Mouse (Mus musculus) midbrain, embryonic 15.5 days (tissue): ENCODE measurements around the gene Xirp1. TPM values are rescaled to one million over a fixed set of nuclear protein-coding genes. Genes with fewer than 3 reads are reported as not detected.

ENCODE experiments used
- ATAC-seq: fragments of 200-750 bp; cut with Nextera tagmentation; replicated peaks from 2 replicates; pipeline ENCODE4 v1.8.0; 2017; ENCODE audit warnings: moderate TSS enrichment
- H3K27ac ChIP-seq: fragments of 300-500 bp; sonication (generic); 2 replicates; pipeline ENCODE4 v1.5.1; 2015; ENCODE audit warnings: mild to moderate bottlenecking, inconsistent platforms
- H3K27me3 ChIP-seq: fragments of 300-500 bp; sonication (generic); replicated peaks from 2 replicates; pipeline ENCODE4 v1.6.1; 2015; ENCODE audit warnings: inconsistent platforms
- H3K36me3 ChIP-seq: fragments of 300-500 bp; sonication (generic); replicated peaks from 2 replicates; pipeline ENCODE4 v1.6.1; 2015; ENCODE audit warnings: inconsistent platforms
- H3K4me1 ChIP-seq: fragments of 300-500 bp; sonication (generic); 2 replicates; pipeline ENCODE4 v1.6.1; 2015; ENCODE audit warnings: inconsistent platforms
- H3K4me2 ChIP-seq: fragments of 300-500 bp; sonication (generic); 2 replicates; pipeline ENCODE4 v1.6.1; 2015; ENCODE audit warnings: inconsistent platforms, mild to moderate bottlenecking, moderate library complexity
- H3K4me3 ChIP-seq: fragments of 300-500 bp; sonication (generic); 2 replicates; pipeline ENCODE4 v1.5.1; 2015; ENCODE audit warnings: mild to moderate bottlenecking, inconsistent platforms
- H3K9ac ChIP-seq: fragments of 300-500 bp; sonication (generic); 2 replicates; pipeline ENCODE4 v1.6.1; 2015; ENCODE audit warnings: mild to moderate bottlenecking, inconsistent platforms
- H3K9me3 ChIP-seq: fragments of 300-500 bp; sonication (generic); 2 replicates; pipeline ENCODE4 v1.6.1; 2016; ENCODE audit warnings: inconsistent platforms
- WGBS: fragments of 180-500 bp; shearing (Covaris S2); methylation state at CpG from one replicate; pipeline ENCODE4 v1.1.7; 2015; ENCODE audit warnings: mixed read lengths; 5-methylcytosine and 5-hydroxymethylcytosine counted together
- polyA plus RNA-seq: library from polyadenylated mRNA; unstranded; fragments of >200 nt; fragmentation: Nextera tagmentation; extraction: Ambion mirVana; gene quantifications from 2 replicates; pipeline ENCODE4 v1.2.1, GENCODE M21; 2015

Xirp1 gene
- polyA plus RNA-seq, 1 experiment from 2014 or later, result not detected

DNA sequence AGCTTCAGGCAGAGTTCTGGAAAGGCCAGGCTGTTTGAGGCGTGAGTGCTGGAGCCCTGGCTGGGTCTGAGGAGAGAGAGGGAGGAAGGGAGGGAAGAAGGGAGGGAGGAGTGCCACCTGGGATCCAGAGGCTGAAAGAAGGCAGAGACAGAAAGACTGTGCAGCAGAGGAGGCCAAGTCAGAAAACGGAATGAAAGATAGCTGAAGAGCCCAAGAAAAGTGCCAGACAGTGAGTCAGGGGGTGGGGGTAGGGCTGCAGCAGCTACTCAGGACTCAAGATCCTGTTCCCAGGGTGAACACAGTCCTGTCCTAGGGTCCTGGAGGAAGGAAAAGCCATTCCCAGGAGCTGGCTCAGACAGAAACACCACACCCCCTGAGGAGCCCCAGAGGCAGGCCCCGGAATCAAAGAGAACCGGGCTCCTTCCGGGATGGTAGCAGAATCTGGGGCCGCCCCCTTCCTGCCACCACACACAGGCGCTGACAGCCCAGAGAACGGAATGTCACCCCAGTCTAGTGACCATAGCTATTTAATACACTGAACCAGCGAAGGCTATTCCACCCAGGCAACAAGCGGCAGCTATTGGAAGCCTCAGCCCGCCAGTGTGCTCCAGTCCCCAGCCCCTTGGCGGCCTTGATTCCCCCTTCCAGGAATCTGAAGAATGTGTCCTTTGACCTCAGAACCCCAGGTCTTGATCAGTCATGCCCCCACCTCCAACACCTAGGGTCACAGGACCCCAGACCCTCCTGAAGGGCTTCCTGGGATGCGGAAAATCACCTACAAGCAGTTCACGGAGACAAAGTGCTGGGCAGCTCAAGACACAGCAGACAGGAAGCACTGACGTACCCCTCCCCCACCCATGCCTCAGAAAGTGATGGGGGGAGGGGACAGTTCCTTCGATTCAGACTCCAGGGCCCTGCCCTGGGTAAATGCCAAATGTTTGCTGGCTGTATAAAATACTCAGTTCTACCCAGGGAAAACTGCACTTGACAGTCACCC, 41.9 kb downstream of the Xirp1 start:
- Histone ChIP-seq H3K4me1 (peaks cover 31% of the 10 kb centered on the region), H3K27me3 (peaks cover 28% of the 10 kb centered on the region), H3K9ac (no peak overlapping the region), H3K27ac (peak overlapping the region; percentile 61), H3K4me3 (no peak overlapping the region), H3K4me2 (peak overlapping the region; percentile 93), H3K36me3 (no peaks in the 10 kb centered on the region), H3K9me3 (no peaks in the 10 kb centered on the region)
- WGBS, result 4% methylated on average over 15 of the region's 16 CpGs
- no peak for ATAC-seq

DNA sequence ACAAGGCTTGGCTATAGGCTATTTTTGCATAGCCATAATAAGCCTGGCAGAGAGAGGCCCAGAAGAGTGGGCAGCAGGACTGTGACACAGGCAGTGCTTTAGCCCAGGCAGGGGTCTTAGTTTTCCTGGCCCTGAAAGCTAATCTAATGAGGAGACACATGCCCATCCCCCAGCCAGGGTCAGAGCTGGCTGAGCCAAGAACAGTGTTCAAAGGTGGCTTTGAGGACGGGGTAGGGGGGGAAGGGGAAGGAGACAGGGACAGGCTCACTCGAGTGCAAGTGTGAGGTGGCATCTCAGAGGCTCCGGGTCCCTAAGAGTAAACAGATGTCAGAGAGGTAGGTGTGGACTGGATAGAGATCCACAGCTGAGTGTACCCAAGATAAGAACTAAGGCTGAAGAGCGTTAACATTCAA, 42.6 kb downstream of the Xirp1 start:
- H3K9ac ChIP-seq, result no peak overlapping the region
- no peaks in the 10 kb centered on the region for H3K36me3 ChIP-seq
- H3K9me3 ChIP-seq, result no peaks in the 10 kb centered on the region
- ATAC-seq, result no peak
- peaks cover 28% of the 10 kb centered on the region for H3K27me3 ChIP-seq
- 8% methylated on average over 4 of the region's 4 CpGs for WGBS
- H3K4me2 ChIP-seq, result peak overlapping the region; percentile 93
- no peak overlapping the region for H3K4me3 ChIP-seq
- H3K4me1 ChIP-seq, result peaks cover 31% of the 10 kb centered on the region
- H3K27ac ChIP-seq, result 0 out of 2 replicates have a peak overlapping the region, but pooled peaks have one; percentile 61

DNA sequence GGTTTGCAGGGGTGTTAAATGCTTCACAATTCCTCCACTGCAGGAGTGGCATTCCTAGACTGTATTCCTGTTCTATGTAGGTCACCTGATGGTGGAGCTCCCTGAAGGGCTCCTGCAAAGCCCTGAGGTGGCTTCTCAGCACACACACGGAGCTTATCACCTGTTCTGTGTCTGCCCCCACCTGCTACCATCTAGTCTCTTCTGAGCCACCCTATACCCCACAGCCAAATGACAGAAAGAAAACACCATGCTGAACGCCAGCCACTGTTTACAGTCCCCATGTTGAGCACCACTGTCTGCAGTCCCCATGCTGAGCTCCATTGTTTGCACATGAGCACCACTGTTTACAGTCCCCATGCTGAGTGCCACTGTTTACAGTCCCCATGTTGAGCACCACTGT, 43.6 kb downstream of the Xirp1 start:
- ATAC-seq, result no peak
- H3K27me3 ChIP-seq, result peaks cover 24% of the 10 kb centered on the region
- H3K4me1 ChIP-seq, result peaks cover 31% of the 10 kb centered on the region
- no peak overlapping the region for H3K27ac ChIP-seq
- H3K4me2 ChIP-seq, result no peak overlapping the region
- 71% methylated on average over 2 of the region's 2 CpGs for WGBS
- no peak overlapping the region for H3K4me3 ChIP-seq
- H3K36me3 ChIP-seq, result no peaks in the 10 kb centered on the region
- no peaks in the 10 kb centered on the region for H3K9me3 ChIP-seq
- no peak overlapping the region for H3K9ac ChIP-seq

DNA sequence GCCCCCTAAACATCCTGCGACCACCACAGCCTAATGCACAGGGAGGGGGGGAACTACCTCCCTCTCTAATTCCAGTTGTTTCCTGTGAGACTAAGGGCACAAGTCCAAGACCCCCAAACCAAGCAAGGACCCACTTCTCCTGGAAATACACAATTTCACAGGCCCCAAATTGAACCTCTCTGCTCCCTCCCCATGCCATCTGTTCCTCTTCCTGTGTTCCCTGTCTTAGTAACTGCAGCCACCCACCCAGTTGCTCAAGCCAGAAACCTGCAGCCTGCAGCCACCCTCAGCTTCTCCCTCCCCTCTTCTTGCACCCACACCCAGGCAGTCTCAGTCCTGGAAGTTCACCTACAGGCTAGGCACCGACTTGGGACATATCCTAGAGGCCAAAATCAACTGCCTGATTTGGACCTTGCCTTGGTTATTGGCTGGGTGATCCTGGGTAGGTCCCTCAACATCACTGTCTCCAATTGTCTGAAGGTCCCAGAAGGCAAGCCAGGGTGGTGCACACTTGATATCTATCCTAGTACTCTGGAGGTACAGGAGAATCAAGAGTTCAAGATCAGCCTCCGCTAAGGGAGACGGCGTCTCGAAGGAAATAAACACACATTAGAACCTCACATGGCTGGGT, 44.5 kb downstream of the Xirp1 start:
- no peak overlapping the region for H3K4me3 ChIP-seq
- H3K27me3 ChIP-seq, result peaks cover 16% of the 10 kb centered on the region
- no peak overlapping the region for H3K4me2 ChIP-seq
- peaks cover 31% of the 10 kb centered on the region for H3K4me1 ChIP-seq
- H3K9me3 ChIP-seq, result no peaks in the 10 kb centered on the region
- H3K36me3 ChIP-seq, result no peaks in the 10 kb centered on the region
- ATAC-seq, result no peak
- WGBS, result 83% methylated on average over 6 of the region's 6 CpGs
- H3K9ac ChIP-seq, result no peak overlapping the region
- no peak overlapping the region for H3K27ac ChIP-seq

DNA sequence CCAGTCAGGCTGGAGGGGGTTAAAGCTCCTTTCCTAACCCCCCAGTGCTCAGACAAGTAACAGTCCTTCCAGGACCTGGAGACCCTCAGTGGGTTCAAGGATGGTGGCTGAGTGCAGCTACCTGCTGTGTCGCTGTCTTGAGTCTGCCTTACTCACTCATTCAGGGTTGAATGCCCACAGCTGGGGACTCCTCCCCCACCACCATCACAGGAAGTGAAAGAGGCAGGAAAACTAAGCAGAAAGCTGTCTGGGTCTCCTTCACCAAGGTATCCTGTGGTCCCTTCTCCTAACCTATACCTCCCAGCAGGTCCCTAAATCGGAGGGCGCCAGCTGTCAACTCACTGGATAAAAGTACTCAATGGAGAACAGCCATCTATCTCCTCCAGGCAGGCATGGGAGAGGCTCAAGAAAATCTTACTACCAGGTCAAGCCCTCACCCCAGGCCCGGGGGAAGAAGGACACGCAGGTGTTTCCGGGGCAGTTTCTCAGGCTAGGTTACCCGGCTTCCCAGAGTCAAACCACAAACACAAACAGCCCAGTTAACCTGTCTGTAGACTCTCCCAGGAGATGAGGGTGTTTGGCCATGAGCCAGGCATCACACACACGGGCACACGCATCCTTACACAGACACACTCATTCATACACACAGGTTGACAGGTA, 45.1 kb downstream of the Xirp1 start:
- Histone ChIP-seq H3K27ac (no peak overlapping the region), H3K4me1 (peaks cover 28% of the 10 kb centered on the region)

DNA sequence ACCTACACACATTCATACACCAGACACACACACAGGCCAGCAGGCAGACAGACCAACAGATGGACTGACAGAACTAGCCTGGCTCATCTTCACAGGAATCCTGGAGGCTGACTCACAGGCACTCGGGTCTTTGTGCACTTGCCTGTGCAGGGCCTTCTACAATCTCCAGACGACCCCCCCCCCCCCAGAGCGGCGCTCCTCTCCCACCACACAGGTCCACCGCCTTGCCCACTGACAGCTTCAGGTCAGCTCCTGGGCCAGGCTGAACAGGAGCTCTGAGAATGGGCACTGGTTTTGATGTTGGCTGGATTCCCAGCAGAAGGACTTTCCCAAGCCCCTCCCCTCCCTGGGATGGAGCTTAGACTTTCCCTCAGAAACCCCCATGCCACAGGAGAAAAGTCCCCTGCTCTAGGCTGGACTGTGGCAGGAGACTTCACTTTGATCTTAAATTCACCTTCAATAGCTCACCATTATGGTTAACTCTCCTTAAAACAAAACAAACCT, 45.8 kb downstream of the Xirp1 start:
- H3K27ac ChIP-seq, result no peak overlapping the region
- no peak overlapping the region for H3K4me3 ChIP-seq

More for the DNA sequence above, 45.1 kb downstream of the Xirp1 start:
- H3K4me2 ChIP-seq, result no peak overlapping the region
- H3K9me3 ChIP-seq, result no peaks in the 10 kb centered on the region
- ATAC-seq, result no peak
- peaks cover 11% of the 10 kb centered on the region for H3K27me3 ChIP-seq
- no peaks in the 10 kb centered on the region for H3K36me3 ChIP-seq
- no peak overlapping the region for H3K9ac ChIP-seq
- 58% methylated on average over 9 of the region's 9 CpGs for WGBS
- H3K4me3 ChIP-seq, result no peak overlapping the region

DNA sequence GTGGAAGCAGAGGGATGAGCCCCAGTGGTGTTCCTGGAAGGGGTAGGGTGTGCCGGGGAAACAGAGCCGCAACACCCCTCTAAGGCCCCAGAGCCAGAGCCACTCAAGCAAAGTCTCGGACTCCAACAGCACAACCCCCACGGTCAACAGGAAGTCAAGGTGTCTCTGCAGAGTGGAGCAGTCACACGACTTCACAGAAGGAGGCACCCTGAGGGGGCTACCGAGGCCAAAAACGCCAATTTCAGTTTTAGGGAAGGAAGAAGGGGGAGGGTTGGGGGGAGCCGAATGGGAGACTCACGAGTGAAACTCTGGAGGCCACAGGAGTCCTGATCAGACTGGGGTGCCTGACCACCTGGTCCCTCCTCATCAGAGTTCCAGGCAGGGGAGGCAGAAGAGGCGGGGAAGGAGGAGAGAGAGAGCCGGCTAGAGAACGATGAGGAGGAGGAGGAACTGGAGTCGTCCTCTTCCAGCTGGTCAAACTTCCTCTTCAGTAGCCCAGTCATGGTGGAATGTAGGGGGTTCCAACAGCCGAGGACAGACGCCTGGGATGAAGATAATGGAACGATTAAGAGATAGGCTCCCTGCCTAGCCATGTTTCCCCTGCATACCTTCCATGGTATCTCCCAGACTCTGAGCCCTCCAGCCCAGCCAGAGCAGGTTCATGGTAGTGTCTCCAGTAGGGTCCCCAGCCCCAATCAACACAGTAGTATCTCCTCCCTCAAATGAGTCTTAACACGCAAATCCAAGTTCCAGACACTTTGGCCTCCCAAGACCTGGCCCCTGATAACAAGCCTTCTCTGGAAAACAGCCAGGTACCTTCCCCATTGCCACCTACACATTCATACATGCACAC, 46.5 kb downstream of the Xirp1 start:
- Histone ChIP-seq H3K9me3 (no peaks in the 10 kb centered on the region), H3K27me3 (no peaks in the 10 kb centered on the region; the same call in 1 of the 2 replicates)
- WGBS, result 62% methylated on average over 17 of the region's 17 CpGs

More for the DNA sequence above, 45.8 kb downstream of the Xirp1 start:
- WGBS, result 35% methylated on average over 5 of the region's 5 CpGs
- Histone ChIP-seq H3K9me3 (no peaks in the 10 kb centered on the region), H3K4me2 (no peak overlapping the region), H3K27me3 (peaks cover 4% of the 10 kb centered on the region), H3K36me3 (no peaks in the 10 kb centered on the region), H3K9ac (no peak overlapping the region), H3K4me1 (peaks cover 21% of the 10 kb centered on the region)
- ATAC-seq, result no peak

DNA sequence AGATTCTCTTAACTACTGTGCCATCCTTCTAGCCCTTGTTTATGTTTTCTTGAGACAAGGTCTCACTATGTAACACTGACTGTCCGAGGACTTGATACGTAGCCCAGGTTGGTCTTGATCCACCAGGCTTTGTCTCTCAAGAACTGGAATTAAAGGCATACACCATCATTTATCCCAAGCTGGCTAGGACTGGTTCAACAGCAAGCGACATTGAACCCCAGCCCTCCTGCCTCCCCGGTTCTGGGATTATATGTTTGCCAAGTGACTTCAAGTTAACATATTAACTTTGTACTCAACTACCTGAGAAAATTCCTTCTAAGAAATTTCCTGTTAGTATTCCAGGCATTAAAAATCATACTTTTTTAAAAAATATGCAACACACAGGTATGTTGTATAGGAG, 48.1 kb downstream of the Xirp1 start:
- H3K27ac ChIP-seq, result no peak overlapping the region
- no peaks in the 10 kb centered on the region for H3K36me3 ChIP-seq
- peaks cover 13% of the 10 kb centered on the region for H3K4me1 ChIP-seq
- no peak overlapping the region for H3K4me2 ChIP-seq
- H3K4me3 ChIP-seq, result no peak overlapping the region
- no peak overlapping the region for H3K9ac ChIP-seq
- no peaks in the 10 kb centered on the region for H3K9me3 ChIP-seq
- no peak for ATAC-seq
- WGBS, result 96% methylated on average over 4 of the region's 4 CpGs
- H3K27me3 ChIP-seq, result no peaks in the 10 kb centered on the region

More for the DNA sequence above, 46.5 kb downstream of the Xirp1 start:
- Histone ChIP-seq H3K4me1 (peaks cover 15% of the 10 kb centered on the region), H3K27ac (no peak overlapping the region), H3K36me3 (no peaks in the 10 kb centered on the region), H3K4me2 (no peak overlapping the region), H3K4me3 (no peak overlapping the region), H3K9ac (no peak overlapping the region)
- no peak for ATAC-seq

DNA sequence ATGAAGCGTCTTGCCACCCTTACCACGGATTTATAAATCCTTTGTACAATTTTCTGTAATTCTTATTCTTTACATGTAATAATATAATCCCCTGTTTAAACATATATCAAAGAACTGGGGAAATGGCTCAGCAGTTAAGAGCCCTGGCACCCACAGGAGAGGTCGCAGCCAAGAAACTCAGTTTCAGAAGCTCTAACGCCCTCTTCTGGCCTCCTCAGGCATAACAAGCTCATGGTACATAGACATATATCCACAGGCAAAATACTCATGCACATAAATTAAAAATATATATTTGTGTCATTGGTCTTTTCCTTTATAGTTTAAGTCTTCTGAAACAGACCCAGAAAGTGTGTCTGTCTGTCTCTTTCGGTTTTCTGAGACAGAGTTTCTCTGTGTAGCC, 48.8 kb downstream of the Xirp1 start:
- no peaks in the 10 kb centered on the region for H3K9me3 ChIP-seq
- no peaks in the 10 kb centered on the region for H3K27me3 ChIP-seq
- H3K27ac ChIP-seq, result no peak overlapping the region
- peaks cover 17% of the 10 kb centered on the region for H3K4me1 ChIP-seq
- H3K4me2 ChIP-seq, result no peak overlapping the region
- 85% methylated on average over 5 of the region's 5 CpGs for WGBS
- no peak overlapping the region for H3K9ac ChIP-seq
- H3K4me3 ChIP-seq, result no peak overlapping the region
- H3K36me3 ChIP-seq, result no peaks in the 10 kb centered on the region
- no peak for ATAC-seq

DNA sequence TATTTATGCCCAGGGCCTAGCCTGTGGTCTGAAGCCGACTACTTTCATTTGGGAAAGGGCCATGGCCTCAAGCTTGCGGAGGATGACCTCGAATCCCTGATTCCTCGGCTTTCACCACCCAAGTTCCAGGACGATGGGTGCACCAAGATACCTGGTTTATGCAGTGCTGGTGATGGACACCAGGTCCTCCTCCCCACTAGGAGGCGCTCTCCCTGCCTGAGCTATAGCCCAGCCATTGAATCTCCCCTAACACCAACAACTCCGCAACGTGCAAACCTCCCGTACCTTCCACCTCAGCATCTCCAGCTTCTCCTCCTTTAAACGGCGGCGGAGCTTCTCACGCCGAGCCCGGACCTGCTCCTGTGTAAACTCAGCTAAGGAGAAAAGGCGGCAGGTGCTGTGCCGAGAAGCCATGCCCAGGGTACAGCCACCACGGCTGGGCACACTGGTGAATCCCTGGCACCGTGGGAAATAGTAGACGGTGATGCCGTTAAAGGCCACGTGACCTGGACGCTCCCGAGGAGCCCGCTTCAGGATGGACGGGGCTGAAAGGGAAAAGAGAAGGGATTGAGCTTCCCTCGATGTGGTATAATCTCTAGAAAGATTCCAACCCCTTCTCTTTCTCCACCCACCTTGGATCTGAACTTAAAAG, 49.4 kb downstream of the Xirp1 start:
- Histone ChIP-seq H3K9ac (no peak overlapping the region), H3K9me3 (no peaks in the 10 kb centered on the region), H3K4me3 (no peak overlapping the region), H3K27me3 (no peaks in the 10 kb centered on the region), H3K4me1 (peaks cover 17% of the 10 kb centered on the region), H3K27ac (no peak overlapping the region), H3K36me3 (no peaks in the 10 kb centered on the region), H3K4me2 (no peak overlapping the region)
- ATAC-seq, result no peak
- WGBS, result 90% methylated on average over 27 of the region's 27 CpGs

DNA sequence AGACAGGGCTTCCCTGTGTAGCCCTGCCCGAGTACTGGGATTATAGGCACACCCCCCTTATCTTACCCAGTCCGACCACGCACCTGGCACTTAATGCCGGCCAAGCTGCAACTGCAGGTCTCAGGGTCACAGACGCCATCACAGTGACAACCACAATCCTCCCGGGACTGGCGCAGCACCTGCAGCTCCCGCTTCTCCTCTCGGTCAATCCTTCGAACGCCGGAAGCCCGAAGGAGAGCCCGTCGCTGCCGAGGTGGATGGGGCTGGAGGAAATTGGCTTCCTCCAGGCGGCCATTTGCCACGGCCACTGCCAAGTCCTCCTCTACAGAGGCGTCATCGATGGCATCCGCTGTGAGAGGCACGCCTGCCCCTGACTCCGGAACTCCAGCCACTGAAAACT, 50.1 kb downstream of the Xirp1 start:
- no peaks in the 10 kb centered on the region for H3K27me3 ChIP-seq
- no peak overlapping the region for H3K9ac ChIP-seq
- H3K4me2 ChIP-seq, result no peak overlapping the region
- H3K9me3 ChIP-seq, result no peaks in the 10 kb centered on the region
- H3K4me1 ChIP-seq, result peaks cover 17% of the 10 kb centered on the region
- 93% methylated on average over 23 of the region's 23 CpGs for WGBS
- H3K27ac ChIP-seq, result no peak overlapping the region
- no peak for ATAC-seq
- H3K4me3 ChIP-seq, result no peak overlapping the region
- no peaks in the 10 kb centered on the region for H3K36me3 ChIP-seq
